Mouse (Mus musculus) heart, embryonic 13.5 days (tissue): ENCODE measurements around the gene Ftsj3. TPM values are rescaled to one million over a fixed set of nuclear protein-coding genes. Genes with fewer than 3 reads are reported as not detected.
"Not testable (repeated sequence)": the region's sequence is repeated elsewhere in the genome, so short reads cannot be mapped to it uniquely, and the experiment has no call there.

Experiments used
- ATAC-seq: fragments of 200-750 bp; cut with Nextera tagmentation; 2 replicates; pipeline ENCODE4 v1.8.0; 2017; ENCODE audit warnings: moderate TSS enrichment; ENCODE audit not compliant: insufficient number of reproducible peaks, low FRiP score, low TSS enrichment; ENCODE audit errors: extremely low read depth
- H3K27ac ChIP-seq: fragments of 300-500 bp; sonication (generic); replicated peaks from 2 replicates; pipeline ENCODE4 v1.5.1; 2015; ENCODE audit warnings: moderate library complexity, mild to moderate bottlenecking, inconsistent platforms
- H3K27me3 ChIP-seq: fragments of 300-500 bp; sonication (generic); replicated peaks from 2 replicates; pipeline ENCODE4 v1.6.1; 2015; ENCODE audit warnings: mild to moderate bottlenecking, inconsistent platforms
- H3K36me3 ChIP-seq: fragments of 300-500 bp; sonication (generic); 2 replicates; pipeline ENCODE4 v1.6.1; 2015; ENCODE audit warnings: mild to moderate bottlenecking, inconsistent platforms
- H3K4me1 ChIP-seq: fragments of 300-500 bp; sonication (generic); 2 replicates; pipeline ENCODE4 v1.6.1; 2015; ENCODE audit warnings: inconsistent platforms
- H3K4me2 ChIP-seq: fragments of 300-500 bp; sonication (generic); 2 replicates; pipeline ENCODE4 v1.6.1; 2015; ENCODE audit warnings: inconsistent platforms, mild to moderate bottlenecking, moderate library complexity
- H3K4me3 ChIP-seq: fragments of 300-500 bp; sonication (generic); 2 replicates; pipeline ENCODE4 v1.5.1; 2015; ENCODE audit warnings: moderate library complexity, mild to moderate bottlenecking, inconsistent platforms
- H3K9ac ChIP-seq: fragments of 300-500 bp; sonication (generic); 2 replicates; pipeline ENCODE4 v1.6.1; 2015; ENCODE audit warnings: inconsistent platforms, mild to moderate bottlenecking, moderate library complexity
- H3K9me3 ChIP-seq: fragments of 300-500 bp; sonication (generic); 2 replicates; pipeline ENCODE4 v1.6.1; 2016; ENCODE audit warnings: inconsistent platforms
- WGBS: fragments of 180-500 bp; shearing (Covaris S2); methylation state at CpG from one replicate; pipeline ENCODE4 v1.1.7; 2015; ENCODE audit warnings: mixed read lengths; 5-methylcytosine and 5-hydroxymethylcytosine counted together
- polyA plus RNA-seq: library from polyadenylated mRNA; unstranded; fragments of >200 nt; fragmentation: Nextera tagmentation; extraction: Ambion mirVana; gene quantifications from 2 replicates; pipeline ENCODE4 v1.2.1, GENCODE M21; 2015

Ftsj3 gene
- polyA plus RNA-seq, 1 experiment from 2014 or later: 36.6 TPM

- no peak overlapping the region for H3K4me3 ChIP-seq
- no peak overlapping the region for H3K27ac ChIP-seq
- peaks cover 3% of the 10 kb centered on the region for H3K4me1 ChIP-seq
- 81% methylated on average over 7 of the region's 7 CpGs for WGBS
- H3K27me3 ChIP-seq: no peaks in the 10 kb centered on the region
- peaks cover 99% of the 10 kb centered on the region for H3K36me3 ChIP-seq
- ATAC-seq: no peak
- peaks cover 7% of the 10 kb centered on the region for H3K9me3 ChIP-seq
- H3K4me2 ChIP-seq: no peak overlapping the region
- no peak overlapping the region for H3K9ac ChIP-seq
Measured at GRCm38 (mm10) chr11:106249326-106249725, 6.6 kb downstream of the Ftsj3 start.

GRCm38 (mm10) chr11:106246834-106247233, 9.0 kb downstream of the Ftsj3 start:
- Histone ChIP-seq H3K27me3 (no peaks in the 10 kb centered on the region), H3K4me1 (no peaks in the 10 kb centered on the region), H3K9me3 (peaks cover 7% of the 10 kb centered on the region), H3K4me2 (no peak overlapping the region), H3K9ac (no peak overlapping the region), H3K36me3 (peaks cover 99% of the 10 kb centered on the region), H3K27ac (no peak overlapping the region), H3K4me3 (no peak overlapping the region)
- no peak for ATAC-seq
- 100% methylated on average over 1 of the region's 1 CpGs for WGBS

DNA sequence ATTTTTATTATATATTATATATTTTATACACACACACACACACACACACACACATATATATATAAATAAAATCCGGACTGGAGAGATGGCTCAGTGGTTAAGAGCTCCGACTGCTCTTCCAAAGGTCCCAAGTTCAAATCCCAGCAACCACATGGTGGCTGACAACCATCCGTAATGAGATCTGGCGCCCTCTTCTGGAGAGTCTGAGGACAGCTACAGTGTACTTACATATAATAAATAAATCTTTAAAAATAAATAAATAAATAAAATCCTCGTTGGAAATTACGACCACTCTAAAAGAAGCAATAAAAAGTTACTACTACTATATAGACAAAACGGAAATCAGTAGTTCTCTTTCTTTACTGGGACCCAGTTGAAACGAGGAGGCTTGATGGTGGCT, 21.9 kb downstream of the Ftsj3 start:
- H3K4me1 ChIP-seq: not testable (repeated sequence)

DNA sequence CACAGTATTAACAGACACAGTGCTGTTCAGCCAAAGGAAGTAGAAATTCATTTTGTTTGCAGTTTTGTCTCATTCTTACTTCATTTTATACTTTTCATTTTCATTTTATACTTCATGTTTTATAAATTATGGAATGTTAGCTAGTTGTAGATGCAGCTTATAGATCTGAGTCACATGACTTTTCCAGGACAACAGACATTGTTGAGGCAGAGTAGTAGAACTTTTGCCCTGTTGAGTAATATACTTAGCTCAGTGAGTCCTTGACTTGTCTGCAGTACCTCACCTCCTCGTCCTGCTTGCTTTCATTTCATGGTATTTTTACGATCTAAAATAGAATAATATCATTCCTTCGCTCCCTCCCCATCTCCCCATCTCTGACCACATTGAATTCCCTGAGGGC, 35.3 kb downstream of the Ftsj3 start:
- no peaks in the 10 kb centered on the region for H3K9me3 ChIP-seq
- H3K4me1 ChIP-seq: peaks cover 15% of the 10 kb centered on the region
- H3K9ac ChIP-seq: no peak overlapping the region
- WGBS: 85% methylated on average over 3 of the region's 3 CpGs
- H3K27me3 ChIP-seq: no peaks in the 10 kb centered on the region
- no peak for ATAC-seq
- H3K27ac ChIP-seq: no peak overlapping the region
- H3K4me2 ChIP-seq: no peak overlapping the region
- H3K4me3 ChIP-seq: no peak overlapping the region
- H3K36me3 ChIP-seq: peaks cover 21% of the 10 kb centered on the region

More for the DNA sequence above, 21.9 kb downstream of the Ftsj3 start:
- H3K36me3 ChIP-seq: peaks cover 87% of the 10 kb centered on the region
- not testable (repeated sequence) for H3K9ac ChIP-seq, H3K27me3 ChIP-seq, H3K9me3 ChIP-seq, H3K4me3 ChIP-seq, H3K27ac ChIP-seq, ATAC-seq, H3K4me2 ChIP-seq
- 79% methylated on average over 8 of the region's 8 CpGs for WGBS

- Histone ChIP-seq H3K9ac (peak within 1 kb of the TSS; percentile 99), H3K36me3 (peaks cover 17% of the 10 kb centered on the region), H3K4me2 (peak within 1 kb of the TSS; percentile 82), H3K27ac (peak within 1 kb of the TSS; percentile 97), H3K27me3 (no peaks in the 10 kb centered on the region), H3K4me1 (peaks cover 28% of the 10 kb centered on the region), H3K4me3 (peak within 1 kb of the TSS; percentile 83), H3K9me3 (no peaks in the 10 kb centered on the region)
- under 1% methylated on average over 70 of the region's 70 CpGs for WGBS
- ATAC-seq: peak; percentile 89
Measured at GRCm38 (mm10) chr11:106216730-106217490, 39.0 kb downstream of the Ftsj3 start, which contains the start of gene Ddx42. TSS of gene Ddx42 (plus strand) at chr11:106216926.

DNA sequence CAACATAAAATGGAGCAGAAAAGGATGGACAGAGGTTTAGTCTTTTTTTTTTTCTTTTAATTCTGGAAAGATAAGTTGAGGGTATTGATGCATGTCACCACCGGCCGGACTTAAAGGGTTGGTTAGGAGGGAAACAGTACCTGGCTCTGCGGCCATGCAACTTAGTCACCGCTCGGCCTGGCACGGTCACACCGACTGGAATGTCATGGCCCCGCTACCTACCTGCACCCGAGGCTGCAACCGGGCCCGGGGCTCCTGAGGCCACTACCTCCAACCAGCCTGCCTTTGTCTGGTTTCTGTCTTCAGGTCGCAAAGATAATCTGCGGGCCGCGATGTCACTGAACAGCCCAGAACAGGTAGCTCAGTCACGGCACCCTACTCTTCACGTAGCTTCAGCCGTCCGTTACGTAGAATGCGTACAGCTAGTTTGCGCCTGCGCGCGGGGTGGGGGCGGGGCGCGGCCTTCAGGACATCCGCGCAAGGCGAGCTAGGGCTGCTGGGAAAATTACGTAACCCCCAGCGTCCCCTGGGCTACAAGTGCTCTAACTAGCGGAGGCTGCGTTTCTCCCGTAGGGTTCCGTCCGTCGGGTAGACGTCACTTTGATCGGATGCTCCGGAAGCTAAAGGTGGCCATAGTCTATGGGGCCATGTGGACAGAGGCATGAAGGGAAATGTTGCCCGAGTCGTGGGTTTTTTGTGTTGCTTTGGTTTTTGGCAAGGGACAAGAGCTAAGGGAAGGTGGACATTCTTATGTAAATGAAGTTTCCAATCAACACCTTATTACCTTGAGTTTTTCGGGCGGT, 39.8 kb downstream of the Ftsj3 start, which contains the start of gene Ccdc47:
Ccdc47 (minus strand) TSS at position 418 of the 803 bp plus-strand sequence.
- peak within 1 kb of the TSS; percentile 83 for H3K4me3 ChIP-seq
- ATAC-seq: peak; percentile 92
- peaks cover 28% of the 10 kb centered on the region for H3K4me1 ChIP-seq
- no peaks in the 10 kb centered on the region for H3K27me3 ChIP-seq
- peak within 1 kb of the TSS; percentile 99 for H3K9ac ChIP-seq
- peaks cover 24% of the 10 kb centered on the region for H3K36me3 ChIP-seq
- H3K9me3 ChIP-seq: no peaks in the 10 kb centered on the region
- peak within 1 kb of the TSS; percentile 82 for H3K4me2 ChIP-seq
- H3K27ac ChIP-seq: peak within 1 kb of the TSS; percentile 97
- under 1% methylated on average over 46 of the region's 46 CpGs for WGBS

DNA sequence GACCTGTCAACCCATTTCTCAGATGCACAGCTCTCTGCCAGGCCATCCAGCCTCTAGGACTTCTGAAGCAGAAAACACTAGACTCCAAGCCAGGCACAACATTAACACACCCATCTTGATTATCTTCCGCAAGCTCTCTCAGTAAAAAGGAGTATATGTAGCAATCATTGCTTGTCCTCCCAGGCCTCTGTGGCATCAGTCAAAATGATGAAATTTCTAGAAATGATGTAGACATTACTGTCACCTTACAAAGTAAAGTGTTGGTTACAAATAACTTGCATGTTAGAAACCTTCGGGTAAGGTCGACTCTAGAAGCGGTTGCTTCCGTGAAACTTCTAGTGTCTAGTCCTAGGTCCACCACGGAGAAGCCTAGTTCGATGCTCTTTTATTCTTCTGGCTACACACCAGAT, 40.4 kb downstream of the Ftsj3 start:
- Histone ChIP-seq H3K27me3 (no peaks in the 10 kb centered on the region), H3K9ac (peak overlapping the region; percentile 95), H3K27ac (peak overlapping the region; percentile 97), H3K9me3 (no peaks in the 10 kb centered on the region), H3K36me3 (peaks cover 30% of the 10 kb centered on the region), H3K4me3 (peak overlapping the region; percentile 83), H3K4me2 (peak overlapping the region; percentile 82), H3K4me1 (peaks cover 28% of the 10 kb centered on the region)
- WGBS: 20% methylated on average over 7 of the region's 7 CpGs
- no peak for ATAC-seq

DNA sequence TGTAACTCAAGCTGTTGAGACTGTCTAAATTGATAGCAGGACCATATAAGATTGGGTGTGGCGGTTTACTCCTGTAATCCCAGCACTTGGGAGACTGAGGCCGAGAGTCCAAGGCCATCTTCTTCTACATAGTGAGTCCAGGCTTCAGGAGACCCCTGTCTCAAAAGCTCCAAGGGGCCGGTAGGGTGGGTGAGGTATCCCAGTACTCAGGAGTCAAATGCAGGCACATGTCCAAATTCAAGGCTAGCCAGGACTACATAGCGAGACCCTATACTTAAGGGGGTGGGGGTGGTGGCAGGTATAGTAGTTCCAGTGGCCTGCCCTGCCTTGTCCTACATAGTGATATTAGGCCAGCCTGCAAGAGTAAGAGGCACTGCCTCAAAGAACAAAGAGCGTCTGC, 41.0 kb downstream of the Ftsj3 start:
- 86% methylated on average over 5 of the region's 5 CpGs for WGBS
- peak overlapping the region; percentile 83 for H3K4me3 ChIP-seq
- peak overlapping the region; percentile 82 for H3K4me2 ChIP-seq
- H3K36me3 ChIP-seq: peaks cover 36% of the 10 kb centered on the region
- peaks cover 28% of the 10 kb centered on the region for H3K4me1 ChIP-seq
- no peak for ATAC-seq
- H3K27me3 ChIP-seq: no peaks in the 10 kb centered on the region
- no peaks in the 10 kb centered on the region for H3K9me3 ChIP-seq
- peak overlapping the region; percentile 95 for H3K9ac ChIP-seq
- no peak overlapping the region for H3K27ac ChIP-seq

DNA sequence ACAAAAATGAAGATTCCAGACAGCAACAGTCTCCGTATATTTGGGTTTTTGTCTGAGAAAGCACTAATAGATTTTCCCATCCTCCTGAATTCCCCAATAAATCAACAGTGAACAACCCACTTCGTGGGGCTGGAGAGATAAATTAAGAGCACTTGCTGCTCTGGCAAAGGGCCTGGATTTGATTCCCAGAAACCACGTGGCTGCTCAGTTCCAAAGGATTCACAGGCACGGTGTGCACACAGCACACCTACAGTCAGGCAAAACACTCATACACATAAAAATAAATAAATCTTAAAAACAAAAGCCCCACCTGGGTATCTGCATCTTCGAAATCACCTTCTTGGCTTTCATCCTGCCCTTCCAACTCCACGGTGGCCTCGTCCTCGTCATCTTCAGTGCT, 43.1 kb downstream of the Ftsj3 start:
- Histone ChIP-seq H3K4me2 (no peak overlapping the region), H3K9me3 (no peaks in the 10 kb centered on the region)

GRCm38 (mm10) chr11:106202123-106202465, 53.8 kb downstream of the Ftsj3 start, which contains the start of gene Strada:
TSS of gene Strada (minus strand) at chr11:106202168.
- Histone ChIP-seq H3K4me1 (0 out of 2 replicates have a peak, but pooled peaks cover 3% of the 10 kb centered on the region), H3K27ac (0 out of 2 replicates have a peak within 1 kb of the TSS, but pooled peaks have one; percentile 9), H3K9ac (no peak within 1 kb of the TSS), H3K27me3 (no peaks in the 10 kb centered on the region), H3K4me2 (no peak within 1 kb of the TSS), H3K36me3 (peaks cover 90% of the 10 kb centered on the region), H3K9me3 (no peaks in the 10 kb centered on the region), H3K4me3 (no peak within 1 kb of the TSS)
- no peak for ATAC-seq
- 61% methylated on average over 5 of the region's 5 CpGs for WGBS

More for the DNA sequence above, 43.1 kb downstream of the Ftsj3 start:
- no peak overlapping the region for H3K9ac ChIP-seq
- H3K4me3 ChIP-seq: no peak overlapping the region
- H3K36me3 ChIP-seq: peaks cover 57% of the 10 kb centered on the region
- H3K27ac ChIP-seq: no peak overlapping the region
- H3K27me3 ChIP-seq: no peaks in the 10 kb centered on the region
- peaks cover 16% of the 10 kb centered on the region for H3K4me1 ChIP-seq
- no peak for ATAC-seq
- 85% methylated on average over 8 of the region's 8 CpGs for WGBS

DNA sequence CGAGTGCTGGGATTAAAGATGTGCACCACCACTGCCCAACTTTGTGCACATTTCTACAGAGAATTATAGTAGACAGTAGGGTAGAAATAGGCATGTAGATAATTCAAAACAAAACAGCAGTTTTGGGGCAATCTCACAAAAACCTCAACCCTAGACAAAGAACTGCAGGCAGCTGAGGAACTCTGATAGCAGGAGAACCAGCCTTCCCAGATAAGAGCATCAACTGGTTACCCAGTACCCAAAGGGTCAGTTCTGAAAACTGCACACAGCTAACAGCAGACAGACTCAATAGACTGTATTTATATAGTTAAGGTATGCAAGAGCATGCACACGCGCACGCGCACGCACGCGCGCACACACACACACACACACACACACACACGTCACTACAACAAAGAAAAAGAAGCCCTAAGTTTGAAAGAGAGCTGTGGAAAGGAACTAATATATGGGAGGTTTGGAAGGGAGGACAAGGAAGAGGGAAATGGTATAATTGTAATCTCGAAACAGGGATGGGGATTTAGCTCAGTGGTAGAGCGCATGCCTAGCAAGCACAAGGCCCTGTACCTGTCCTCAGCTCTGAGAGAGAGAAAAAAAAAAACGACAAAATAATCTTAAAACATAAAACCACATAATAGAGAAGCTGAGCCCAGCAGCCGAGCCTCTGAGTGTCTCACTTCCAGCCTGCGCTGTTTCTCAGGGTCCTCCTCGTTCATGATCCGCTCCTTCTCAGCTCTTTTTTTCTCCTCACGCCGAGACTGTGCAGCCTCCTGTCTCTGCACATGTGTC, 54.3 kb downstream of the Ftsj3 start:
- peaks cover 90% of the 10 kb centered on the region for H3K36me3 ChIP-seq

More for the DNA sequence above, 54.3 kb downstream of the Ftsj3 start:
- 88% methylated on average over 19 of the region's 19 CpGs for WGBS
- Histone ChIP-seq H3K4me1 (0 out of 2 replicates have a peak, but pooled peaks cover 3% of the 10 kb centered on the region), H3K4me2 (no peak overlapping the region), H3K4me3 (no peak overlapping the region), H3K9me3 (no peaks in the 10 kb centered on the region), H3K27me3 (no peaks in the 10 kb centered on the region), H3K27ac (0 out of 2 replicates have a peak overlapping the region, but pooled peaks have one; percentile 9), H3K9ac (no peak overlapping the region)
- no peak for ATAC-seq
